Comparison of ENCODE assay signal across 20 mouse cellular contexts in the genomic region with DNA sequence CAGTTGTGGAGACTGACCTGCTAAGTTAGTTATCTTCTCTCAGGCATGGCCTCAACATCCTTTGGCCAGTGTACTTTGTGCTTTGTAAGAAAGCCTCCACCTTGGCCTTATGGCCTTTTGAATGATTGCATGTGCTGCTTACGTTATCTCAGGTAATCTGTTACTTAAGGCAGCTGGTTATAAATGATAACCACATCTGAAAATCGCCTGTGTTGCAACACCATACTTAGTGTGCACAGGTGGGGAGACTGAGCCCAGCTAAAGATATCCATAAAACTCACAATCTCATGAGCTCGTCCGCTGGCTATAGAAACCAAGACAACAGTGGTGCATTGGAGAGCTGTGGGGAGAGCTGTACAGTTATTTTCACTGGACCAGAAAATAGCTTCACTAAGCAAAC.
"Had no signal": no experiment of that assay in that cellular context is flagged by ENCODE, and none has a peak within 500 bp of the region (broad histone marks: within the 10 kb centered on the region; RNA-seq: fewer than 3 reads in every experiment).

No protein-coding gene starts in this region.

- H3K36me3 ChIP-seq: midbrain, embryonic 15.5 days had no signal

- H3K9ac ChIP-seq: liver, embryonic 15.5 days; lung, embryonic 15.5 days; midbrain, embryonic 12.5 days; midbrain, embryonic 15.5 days; neural tube, embryonic 13.5 days had no signal

- ATAC-seq: midbrain, embryonic 15.5 days had no signal

- H3K4me3 ChIP-seq: layer of hippocampus, adult 2 months; left cerebral cortex, adult 2 months; liver, embryonic 15.5 days; lung, embryonic 15.5 days; megakaryocyte, embryonic 14.5 days; midbrain, embryonic 12.5 days; midbrain, embryonic 15.5 days; myocyte; neural tube, embryonic 13.5 days had no signal

- H3K27me3 ChIP-seq: liver, embryonic 15.5 days; lung, embryonic 15.5 days; megakaryocyte, embryonic 14.5 days; midbrain, embryonic 12.5 days; midbrain, embryonic 15.5 days; neural tube, embryonic 13.5 days had no signal

- DNase-seq: kidney, adult 2 months; kidney, postnatal 25 days; layer of hippocampus, postnatal 36 days; lung, postnatal 10 days; lung, postnatal 36 days; retina, postnatal 1 day; right cerebral cortex, postnatal 25 days; thymus, adult 2 months; thymus, postnatal 14 days had no signal

- H3K4me2 ChIP-seq: liver, embryonic 15.5 days; lung, embryonic 15.5 days; midbrain, embryonic 12.5 days; midbrain, embryonic 15.5 days; neural tube, embryonic 13.5 days had no signal

- H3K9me3 ChIP-seq: liver, embryonic 15.5 days; lung, embryonic 15.5 days; megakaryocyte, embryonic 14.5 days; midbrain, embryonic 12.5 days; midbrain, embryonic 15.5 days; neural tube, embryonic 13.5 days had no signal

- H3K27ac ChIP-seq: kidney, postnatal 0 days; layer of hippocampus, adult 2 months; left cerebral cortex, adult 2 months; liver, embryonic 15.5 days; lung, embryonic 15.5 days; midbrain, embryonic 12.5 days; midbrain, embryonic 15.5 days; neural tube, embryonic 13.5 days; stomach, postnatal 0 days had no signal
